Mouse (Mus musculus) MEL (cell line): ENCODE data around the gene Rgs9.

ENCODE experiments used
- CTCF ChIP-seq, 3 experiments: IDR thresholded peaks in 2 of 3; conservative IDR thresholded peaks in 1 of 3; 2 replicates each; pipeline ENCODE4 v1.5.1; 2011 to 2012; ENCODE audit warnings: low read length in 3 of 3, low read depth in 2 of 3, mild to moderate bottlenecking in 2 of 3, improper control_type of control experiment in 1 of 3, inconsistent platforms in 1 of 3, mixed read lengths in 1 of 3, moderate library complexity in 1 of 3; ENCODE audit not compliant: control insufficient read depth in 1 of 3, insufficient read depth in 1 of 3, poor library complexity in 1 of 3, severe bottlenecking in 1 of 3
- GATA1 ChIP-seq: IDR thresholded peaks from 2 replicates; pipeline ENCODE4 v1.6.1; 2011; ENCODE audit warnings: low read depth, low read length, improper control_type of control experiment
- JUND ChIP-seq: IDR thresholded peaks from 2 replicates; pipeline ENCODE4 v1.6.1; 2011; ENCODE audit warnings: low read depth, mild to moderate bottlenecking, improper control_type of control experiment, low read length
- MXI1 ChIP-seq: IDR thresholded peaks from 2 replicates; pipeline ENCODE4 v1.6.1; 2011; ENCODE audit warnings: mild to moderate bottlenecking, low read depth, low read length, improper control_type of control experiment
- NRF1 ChIP-seq: IDR thresholded peaks from 2 replicates; pipeline ENCODE4 v1.6.1; 2014; ENCODE audit warnings: low read depth, mild to moderate bottlenecking, inconsistent platforms, low read length, improper control_type of control experiment, moderate library complexity; ENCODE audit not compliant: poor library complexity, insufficient read depth, severe bottlenecking
- POLR2A ChIP-seq, 2 experiments: IDR thresholded peaks; 2 replicates each; pipeline ENCODE4 v1.6.1; 2011 to 2012; ENCODE audit warnings: low read length in 2 of 2, mild to moderate bottlenecking in 2 of 2, control low read depth in 1 of 2, improper control_type of control experiment in 1 of 2, low read depth in 1 of 2, moderate library complexity in 1 of 2; ENCODE audit not compliant: control insufficient read depth in 1 of 2, insufficient read depth in 1 of 2, poor library complexity in 1 of 2
- TCF12 ChIP-seq: IDR thresholded peaks from 2 replicates; pipeline ENCODE4 v1.6.1; 2014; ENCODE audit warnings: low read depth, mild to moderate bottlenecking, inconsistent platforms, low read length, improper control_type of control experiment, moderate library complexity
- USF1 ChIP-seq: IDR thresholded peaks from 2 replicates; pipeline ENCODE4 v1.6.1; 2014; ENCODE audit warnings: low read depth, mild to moderate bottlenecking, inconsistent platforms, low read length, improper control_type of control experiment, moderate library complexity
- ZKSCAN1 ChIP-seq: IDR thresholded peaks from 2 replicates; pipeline ENCODE4 v1.6.1; 2012; ENCODE audit warnings: low read depth, mild to moderate bottlenecking, inconsistent platforms, low read length, improper control_type of control experiment, moderate library complexity

DNA sequence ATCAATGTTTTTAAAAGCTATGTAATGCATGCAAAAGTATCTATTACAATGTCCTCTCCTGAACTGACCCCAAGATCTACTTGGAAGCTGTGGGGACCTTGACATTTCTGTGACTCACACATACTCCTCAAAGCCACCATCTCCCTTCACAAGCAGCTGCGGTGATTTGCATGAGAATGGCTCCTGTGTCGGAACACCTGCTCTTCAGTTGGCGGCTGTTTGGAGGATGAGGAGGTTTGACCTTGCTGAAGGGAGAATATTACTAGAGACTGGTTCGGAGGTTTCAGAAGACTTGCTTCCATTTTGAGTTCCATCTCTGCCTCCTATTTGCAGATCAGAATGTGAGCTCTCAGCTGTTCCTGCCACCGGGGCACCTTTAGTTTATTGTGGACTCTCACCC lies 7.8 kb upstream of the Rgs9 start:
- no peak for TF ChIP-seq CTCF (IDR thresholded peaks at IDR 0.05 in 2 of 3, conservative IDR thresholded peaks at IDR 0.05 in 1 of 3; ENCODE audit: control insufficient read depth in 1 of 3, insufficient read depth in 1 of 3, low read depth in 2 of 3, low read length in 3 of 3, poor library complexity in 1 of 3, severe bottlenecking in 1 of 3)
- no peak for TF ChIP-seq USF1
- TF ChIP-seq TCF12, result no peak
- TF ChIP-seq NRF1, result no peak
- no peak for TF ChIP-seq ZKSCAN1
- no peak for TF ChIP-seq GATA1
- no peak for TF ChIP-seq JUND
- TF ChIP-seq MXI1, result no peak
- TF ChIP-seq POLR2A (IDR thresholded peaks at IDR 0.05; ENCODE audit: control insufficient read depth in 1 of 2, insufficient read depth in 1 of 2, low read depth in 1 of 2, low read length in 2 of 2, poor library complexity in 1 of 2), result no peak
